Mouse (Mus musculus) embryonic facial prominence, embryonic 10.5 days (tissue): ENCODE measurements at regions not wholly inside any gene's neighbourhood (a gene's known extent, or its start where the extent isn't known, plus 50 kb on each side); places are given as distances from the start of the nearest gene placed in this dataset.

Source experiments
- DNase-seq: peaks from one replicate; pipeline ENCODE4 v3.0.0-alpha.2; 2017; ENCODE audit warnings: low spot score
- H3K27ac ChIP-seq: fragments of 300-500 bp; sonication (generic); replicated peaks from 2 replicates; pipeline ENCODE4 v1.5.1; 2016; ENCODE audit warnings: mild to moderate bottlenecking
- H3K27me3 ChIP-seq: fragments of 300-500 bp; sonication (generic); replicated peaks from 2 replicates; pipeline ENCODE4 v1.6.1; 2016; ENCODE audit warnings: low read depth, mild to moderate bottlenecking; ENCODE audit not compliant: poor library complexity, severe bottlenecking
- H3K36me3 ChIP-seq: fragments of 300-500 bp; sonication (generic); replicated peaks from 2 replicates; pipeline ENCODE4 v1.6.1; 2016; ENCODE audit warnings: mild to moderate bottlenecking, moderate library complexity
- H3K4me1 ChIP-seq: fragments of 300-500 bp; sonication (generic); 2 replicates; pipeline ENCODE4 v1.6.1; 2016
- H3K4me3 ChIP-seq: fragments of 300-500 bp; sonication (generic); 2 replicates; pipeline ENCODE4 v1.5.1; 2016; ENCODE audit warnings: mild to moderate bottlenecking, moderate library complexity
- H3K9me3 ChIP-seq: fragments of 300-500 bp; sonication (generic); 2 replicates; pipeline ENCODE4 v1.6.1; 2016; ENCODE audit warnings: mild to moderate bottlenecking
- WGBS: fragments of 180-500 bp; shearing (Covaris S2); methylation state at CpG from one replicate; pipeline ENCODE4 v1.1.7; 2016; 5-methylcytosine and 5-hydroxymethylcytosine counted together

DNA sequence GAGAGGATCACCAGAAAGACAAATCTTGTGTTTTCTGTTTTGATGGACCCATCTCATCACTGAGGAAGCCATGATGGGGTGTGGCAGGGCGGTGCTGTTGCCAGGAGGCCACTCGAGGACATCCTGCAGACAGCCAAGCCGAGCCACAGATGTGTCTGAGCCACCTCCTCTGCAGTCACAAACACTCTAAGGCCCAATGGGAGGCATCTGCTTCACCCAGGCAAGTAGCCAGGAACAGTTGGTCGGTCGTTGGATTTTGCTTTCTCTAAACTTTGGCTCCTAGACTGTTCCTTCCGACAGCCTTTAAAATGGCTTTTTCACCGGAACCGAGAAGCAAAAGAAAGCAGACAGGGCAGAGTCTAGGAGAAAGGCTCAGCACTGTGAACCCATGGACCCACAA lies 90.5 kb downstream of the Gas1 start:
- H3K27ac ChIP-seq = no peak overlapping the region
- WGBS = 91% methylated on average over 8 of the region's 8 CpGs
- peaks cover 25% of the 10 kb centered on the region for H3K4me1 ChIP-seq
- H3K36me3 ChIP-seq = no peaks in the 10 kb centered on the region
- no peak overlapping the region for H3K4me3 ChIP-seq
- 0 out of 2 replicates have a peak, but pooled peaks cover 3% of the 10 kb centered on the region for H3K27me3 ChIP-seq
- no peaks in the 10 kb centered on the region; the same call in 1 of the 2 replicates for H3K9me3 ChIP-seq
- no peak for DNase-seq

DNA sequence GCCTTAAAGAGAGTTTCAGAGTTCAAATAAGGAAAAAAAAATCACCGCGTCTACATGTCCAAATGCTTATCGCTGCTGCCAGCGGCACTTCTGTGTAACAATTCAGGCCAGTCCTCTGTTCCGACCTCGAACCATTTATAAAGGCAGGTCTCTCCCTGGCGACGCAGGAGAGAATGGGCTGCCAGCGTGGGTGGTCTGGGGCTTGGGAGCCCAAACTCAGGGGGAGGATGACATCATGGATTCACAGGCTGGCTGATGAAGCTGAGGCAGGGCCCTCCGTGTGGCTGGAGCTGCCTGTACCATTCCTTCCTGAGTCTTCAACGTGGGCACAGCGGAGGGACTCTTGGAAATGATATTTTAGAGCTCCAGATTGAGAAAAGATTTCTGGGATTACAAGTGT lies 92.2 kb downstream of the Gas1 start:
- no peaks in the 10 kb centered on the region for H3K9me3 ChIP-seq
- peak overlapping the region; percentile 72 for H3K27ac ChIP-seq
- WGBS = 25% methylated on average over 12 of the region's 12 CpGs
- no peaks in the 10 kb centered on the region for H3K36me3 ChIP-seq
- H3K27me3 ChIP-seq = 0 out of 2 replicates have a peak, but pooled peaks cover 3% of the 10 kb centered on the region
- H3K4me1 ChIP-seq = peaks cover 30% of the 10 kb centered on the region
- no peak overlapping the region for H3K4me3 ChIP-seq
- peak; percentile 81 for DNase-seq

DNA sequence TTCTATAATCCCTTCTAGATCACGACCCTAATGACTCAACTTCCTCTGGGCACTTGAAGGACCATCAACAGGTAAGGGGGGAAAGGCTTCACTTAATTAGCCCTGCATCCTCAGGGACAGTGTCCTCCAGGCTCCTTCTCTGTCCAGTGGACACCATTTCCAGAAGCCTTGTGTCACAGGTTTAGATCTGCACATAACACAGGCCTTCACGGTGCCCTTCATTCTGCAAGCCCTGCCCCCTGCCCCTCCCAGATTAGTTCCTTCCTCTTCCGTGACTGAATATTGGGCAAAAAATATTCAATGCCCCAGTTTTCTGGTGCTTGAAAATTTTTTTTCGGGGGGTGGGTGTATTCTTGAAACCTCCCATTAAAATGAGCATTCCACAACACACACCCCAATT lies 92.9 kb downstream of the Gas1 start:
- DNase-seq = no peak
- no peak overlapping the region; the same call in 1 of the 2 replicates for H3K27ac ChIP-seq
- WGBS = 61% methylated on average over 4 of the region's 4 CpGs

GRCm38 (mm10) chr13:60080113-60080512 lies 97.1 kb downstream of the Gas1 start:
- Histone ChIP-seq H3K4me1 (peaks cover 42% of the 10 kb centered on the region), H3K36me3 (no peaks in the 10 kb centered on the region), H3K27me3 (0 out of 2 replicates have a peak, but pooled peaks cover 3% of the 10 kb centered on the region), H3K9me3 (no peaks in the 10 kb centered on the region), H3K4me3 (no peak overlapping the region), H3K27ac (no peak overlapping the region)
- DNase-seq = no peak
- WGBS = 81% methylated on average over 10 of the region's 10 CpGs

More for the DNA sequence above, 92.9 kb downstream of the Gas1 start:
- Histone ChIP-seq H3K9me3 (no peaks in the 10 kb centered on the region), H3K4me3 (no peak overlapping the region), H3K4me1 (peaks cover 30% of the 10 kb centered on the region), H3K27me3 (0 out of 2 replicates have a peak, but pooled peaks cover 3% of the 10 kb centered on the region), H3K36me3 (no peaks in the 10 kb centered on the region)

- WGBS = 76% methylated on average over 8 of the region's 8 CpGs
- Histone ChIP-seq H3K4me1 (peaks cover 27% of the 10 kb centered on the region), H3K27ac (peak overlapping the region; percentile 40), H3K4me3 (no peak overlapping the region), H3K36me3 (no peaks in the 10 kb centered on the region), H3K27me3 (0 out of 2 replicates have a peak, but pooled peaks cover under 1% of the 10 kb centered on the region), H3K9me3 (no peaks in the 10 kb centered on the region)
- no peak for DNase-seq
Observed at GRCm38 (mm10) chr13:60078331-60079050, 98.7 kb downstream of the Gas1 start.

GRCm38 (mm10) chr13:60076147-60076800 lies 100.9 kb downstream of the Gas1 start:
- WGBS = 61% methylated on average over 6 of the region's 6 CpGs
- no peak overlapping the region for H3K4me3 ChIP-seq
- peaks cover 44% of the 10 kb centered on the region for H3K4me1 ChIP-seq
- DNase-seq = no peak
- H3K27me3 ChIP-seq = no peaks in the 10 kb centered on the region
- H3K27ac ChIP-seq = peak overlapping the region; percentile 63
- no peaks in the 10 kb centered on the region for H3K36me3 ChIP-seq
- H3K9me3 ChIP-seq = no peaks in the 10 kb centered on the region

- Histone ChIP-seq H3K27me3 (no peaks in the 10 kb centered on the region), H3K4me1 (peaks cover 59% of the 10 kb centered on the region), H3K36me3 (no peaks in the 10 kb centered on the region), H3K9me3 (no peaks in the 10 kb centered on the region), H3K4me3 (no peak overlapping the region), H3K27ac (peak overlapping the region; percentile 71)
- WGBS = 41% methylated on average over 9 of the region's 9 CpGs
- peak; percentile 16 for DNase-seq
Observed at GRCm38 (mm10) chr13:60071595-60071994, 105.6 kb downstream of the Gas1 start.

DNA sequence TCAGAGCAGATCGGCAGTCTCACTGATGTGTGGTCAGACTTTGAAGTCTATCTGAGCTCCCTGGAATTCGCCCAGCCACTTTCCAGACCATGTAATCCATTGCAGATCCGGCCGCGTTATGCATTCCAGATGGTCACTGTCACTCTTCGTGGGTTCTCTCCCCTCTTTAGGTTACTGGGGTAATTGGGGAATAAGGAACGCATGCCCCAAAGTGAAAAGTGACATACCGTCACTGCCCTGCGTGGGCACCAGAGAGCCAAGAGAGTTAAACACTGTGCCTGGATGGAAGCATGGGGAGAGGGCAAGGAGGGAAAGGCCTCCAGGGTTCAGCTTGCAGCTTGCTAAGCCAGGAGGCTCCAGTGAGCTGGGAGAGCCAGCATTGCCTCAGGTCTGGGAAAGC lies 108.0 kb downstream of the Gas1 start:
- peaks cover 73% of the 10 kb centered on the region for H3K4me1 ChIP-seq
- H3K27me3 ChIP-seq = no peaks in the 10 kb centered on the region
- peak overlapping the region; percentile 21; the same call in 1 of the 2 replicates for H3K4me3 ChIP-seq
- WGBS = 19% methylated on average over 9 of the region's 9 CpGs
- H3K27ac ChIP-seq = peak overlapping the region; percentile 78
- peak; percentile 84 for DNase-seq
- H3K36me3 ChIP-seq = no peaks in the 10 kb centered on the region
- no peaks in the 10 kb centered on the region for H3K9me3 ChIP-seq

DNA sequence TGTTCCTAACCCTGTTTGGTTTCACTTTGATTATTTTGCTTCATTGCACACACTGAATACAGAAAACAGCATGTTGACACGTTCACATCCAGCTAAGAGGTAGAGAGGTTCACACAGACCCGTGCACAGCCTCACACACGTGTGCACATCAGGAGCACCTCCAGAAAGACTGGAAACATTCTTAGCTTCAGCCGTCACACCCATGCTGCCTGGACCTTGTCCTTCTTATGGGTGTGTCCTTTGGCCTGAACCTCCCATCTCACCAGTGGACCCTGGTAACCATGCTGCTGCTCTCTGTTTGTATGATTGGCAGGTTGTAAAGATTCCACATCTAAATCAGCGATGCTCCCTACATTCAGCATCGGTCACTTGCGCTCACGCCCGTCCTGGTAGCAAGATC lies 109.8 kb downstream of the Gas1 start:
- 87% methylated on average over 9 of the region's 9 CpGs for WGBS
- peaks cover 68% of the 10 kb centered on the region for H3K4me1 ChIP-seq

DNA sequence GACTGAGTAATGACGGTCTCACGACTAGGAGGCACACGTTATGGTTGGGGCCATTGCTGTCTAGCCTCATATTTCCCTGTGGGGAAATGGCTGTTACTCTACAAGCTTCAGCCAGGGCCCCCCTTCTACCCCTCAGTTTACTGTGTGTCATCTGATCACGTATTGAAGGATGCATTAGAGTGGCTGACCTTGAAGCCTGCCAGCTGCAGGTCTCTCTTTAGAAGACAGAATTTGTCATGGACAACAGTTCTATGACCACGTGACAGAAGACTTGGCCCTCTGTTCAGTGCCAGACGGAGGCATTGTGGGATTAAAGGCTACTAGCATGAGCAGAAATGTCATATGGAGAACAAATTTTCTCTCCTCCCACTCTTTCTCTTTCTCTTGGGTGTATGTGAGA lies 115.6 kb downstream of the Gas1 start:
- DNase-seq = no peak
- Histone ChIP-seq H3K27me3 (0 out of 2 replicates have a peak, but pooled peaks cover 3% of the 10 kb centered on the region), H3K36me3 (no peaks in the 10 kb centered on the region), H3K4me3 (no peak overlapping the region), H3K27ac (no peak overlapping the region), H3K4me1 (peaks cover 46% of the 10 kb centered on the region), H3K9me3 (no peaks in the 10 kb centered on the region)
- WGBS = 82% methylated on average over 6 of the region's 6 CpGs

More for the DNA sequence above, 109.8 kb downstream of the Gas1 start:
- Histone ChIP-seq H3K9me3 (no peaks in the 10 kb centered on the region), H3K36me3 (no peaks in the 10 kb centered on the region), H3K4me3 (no peak overlapping the region), H3K27me3 (no peaks in the 10 kb centered on the region), H3K27ac (no peak overlapping the region; the same call in 1 of the 2 replicates)
- DNase-seq = no peak

- no peaks in the 10 kb centered on the region for H3K36me3 ChIP-seq
- DNase-seq = peak; percentile 56
- H3K27ac ChIP-seq = peak overlapping the region; percentile 58
- H3K4me3 ChIP-seq = no peak overlapping the region
- whole genome bisulfite sequencing = 29% methylated on average over 13 of the region's 13 CpGs
- 0 out of 2 replicates have a peak, but pooled peaks cover 13% of the 10 kb centered on the region for H3K27me3 ChIP-seq
- no peaks in the 10 kb centered on the region for H3K9me3 ChIP-seq
- peaks cover 34% of the 10 kb centered on the region for H3K4me1 ChIP-seq
Observed at GRCm38 (mm10) chr13:60057761-60058274, 119.3 kb downstream of the Gas1 start.

GRCm38 (mm10) chr13:60054531-60054930 lies 122.6 kb downstream of the Gas1 start:
- Histone ChIP-seq H3K36me3 (no peaks in the 10 kb centered on the region), H3K4me3 (no peak overlapping the region), H3K4me1 (peaks cover 44% of the 10 kb centered on the region), H3K27me3 (0 out of 2 replicates have a peak, but pooled peaks cover 10% of the 10 kb centered on the region), H3K27ac (0 out of 2 replicates have a peak overlapping the region, but pooled peaks have one; percentile 35), H3K9me3 (no peaks in the 10 kb centered on the region)
- WGBS = 43% methylated on average over 3 of the region's 3 CpGs
- no peak for DNase-seq
